Mouse (Mus musculus) heart, adult 9 months (tissue): ENCODE results near the gene Slc12a9.

Experiments
- DNase-seq, 2 experiments: peaks; one replicate each; pipeline ENCODE4 v3.0.0; 2022; ENCODE audit warnings: low spot score in 2 of 2

Gene Slc12a9

GRCm38 (mm10) chr5:137346983-137347382 lies 13.6 kb upstream of the Slc12a9 start:
- DNase-seq, result no peak

GRCm38 (mm10) chr5:137346388-137346787 lies 13.0 kb upstream of the Slc12a9 start:
- no peak for DNase-seq

- DNase-seq, result no peak
These were observed 12.4 kb upstream of the Slc12a9 start for GRCm38 (mm10) chr5:137345821-137346220.

GRCm38 (mm10) chr5:137343869-137344268 lies 10.5 kb upstream of the Slc12a9 start:
- no peak for DNase-seq

- no peak for DNase-seq
These were observed 10.0 kb upstream of the Slc12a9 start for GRCm38 (mm10) chr5:137343412-137343811.

- DNase-seq, result no peak
These were observed 9.1 kb upstream of the Slc12a9 start for GRCm38 (mm10) chr5:137342407-137343012.

- no peak for DNase-seq
These were observed 6.8 kb upstream of the Slc12a9 start for GRCm38 (mm10) chr5:137340222-137340621.

GRCm38 (mm10) chr5:137339290-137339979 lies 6.0 kb upstream of the Slc12a9 start:
- peak; percentile 81 to 87 for DNase-seq

- peak; percentile 78 to 88 for DNase-seq
These were observed 5.4 kb upstream of the Slc12a9 start for GRCm38 (mm10) chr5:137338663-137339289.

GRCm38 (mm10) chr5:137338256-137338655 lies 4.9 kb upstream of the Slc12a9 start:
- DNase-seq, result peak; percentile 89 to 91

- no peak for DNase-seq
These were observed 3.8 kb upstream of the Slc12a9 start for GRCm38 (mm10) chr5:137337190-137337589.

GRCm38 (mm10) chr5:137335066-137335465 lies 1.7 kb upstream of the Slc12a9 start:
- no peak for DNase-seq

- no peak for DNase-seq
These were observed 920 bp upstream of the Slc12a9 start for GRCm38 (mm10) chr5:137334317-137334716.

- DNase-seq, result no peak
These were observed 413 bp downstream of the Slc12a9 start for GRCm38 (mm10) chr5:137332857-137333511.

GRCm38 (mm10) chr5:137330910-137331309 lies 2.5 kb downstream of the Slc12a9 start:
- no peak for DNase-seq

GRCm38 (mm10) chr5:137320996-137321395 lies 12.4 kb downstream of the Slc12a9 start:
- no peak for DNase-seq

- no peak for DNase-seq
These were observed 14.8 kb downstream of the Slc12a9 start for GRCm38 (mm10) chr5:137318570-137318969.

- DNase-seq, result no peak
These were observed 16.0 kb downstream of the Slc12a9 start for GRCm38 (mm10) chr5:137317361-137317760.

GRCm38 (mm10) chr5:137315084-137315903 lies 18.1 kb downstream of the Slc12a9 start:
- no peak for DNase-seq

GRCm38 (mm10) chr5:137314193-137315083 lies 19.0 kb downstream of the Slc12a9 start, which contains the start of gene Trip6:
Trip6 (minus strand) TSS chr5:137314404.
- peak; percentile 90 to 92 for DNase-seq
